Mouse (Mus musculus) liver, adult 2 months (tissue): ENCODE data around the gene Usp6nl.

ENCODE experiments used
- CTCF ChIP-seq: fragments of 200-500 bp; IDR thresholded peaks from 2 replicates; pipeline ENCODE4 v1.5.1; 2011; ENCODE audit warnings: low read depth, low read length, control low read depth
- POLR2A ChIP-seq: fragments of 200-500 bp; IDR thresholded peaks from 2 replicates; pipeline ENCODE4 v1.6.1; 2011; ENCODE audit warnings: low read length, control low read depth; ENCODE audit not compliant: insufficient read depth; ENCODE audit errors: extremely low read depth

DNA sequence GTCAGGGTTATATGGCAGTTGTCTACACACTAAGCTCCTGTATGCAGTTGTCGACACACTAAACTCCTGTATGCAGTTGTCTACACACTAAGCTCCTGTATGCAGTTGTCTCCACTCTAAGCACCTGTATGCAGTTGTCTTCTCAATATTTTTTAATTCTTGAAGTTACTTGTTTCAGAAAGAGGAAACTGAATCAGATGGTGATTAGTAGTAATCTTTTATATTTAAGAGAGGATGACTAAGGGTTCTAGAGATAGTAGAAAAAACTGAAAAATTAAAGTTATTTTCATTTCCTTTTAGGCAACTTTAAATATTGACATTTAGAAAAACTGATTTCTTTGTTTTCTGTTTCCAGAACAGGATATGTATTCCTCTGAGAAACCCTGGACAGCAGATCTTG is 13.5 kb downstream of the Usp6nl start:
- no peak for TF ChIP-seq POLR2A
- no peak for TF ChIP-seq CTCF
